Mouse (Mus musculus): ENCODE measurements around the gene P2ry6. TPM values are rescaled to one million over a fixed set of nuclear protein-coding genes. Genes with fewer than 3 reads are reported as not detected.

Gene P2ry6
- polyA plus RNA-seq, 1 experiment from 2014 or later = 2.7 TPM

- Histone ChIP-seq H3K9ac (ENCODE audit: low read depth, low read length) (no peak overlapping the region), H3K27me3 (replicated peaks; ENCODE audit: control insufficient read depth, insufficient read depth, low read length) (no peaks in the 10 kb centered on the region), H3K4me2 (ENCODE audit: low read length) (no peak overlapping the region), H3K36me3 (ENCODE audit: control insufficient read depth, insufficient read depth, low read length) (no peaks in the 10 kb centered on the region), H3K4me3 (ENCODE audit: low read length) (no peak overlapping the region), H3K4me1 (ENCODE audit: control insufficient read depth, insufficient read depth, low read depth, low read length) (no peaks in the 10 kb centered on the region), H3K9me3 (ENCODE audit: control insufficient read depth, low read length) (no peaks in the 10 kb centered on the region), H3K27ac (ENCODE audit: low read depth, low read length) (no peak overlapping the region)
- ATAC-seq = 0 out of 2 replicates have a peak, but pooled peaks have one; percentile 20
- 48% methylated on average over 2 of the region's 2 CpGs for WGBS
Measured at GRCm38 (mm10) chr7:100951903-100952302, 22.5 kb downstream of the P2ry6 start.

DNA sequence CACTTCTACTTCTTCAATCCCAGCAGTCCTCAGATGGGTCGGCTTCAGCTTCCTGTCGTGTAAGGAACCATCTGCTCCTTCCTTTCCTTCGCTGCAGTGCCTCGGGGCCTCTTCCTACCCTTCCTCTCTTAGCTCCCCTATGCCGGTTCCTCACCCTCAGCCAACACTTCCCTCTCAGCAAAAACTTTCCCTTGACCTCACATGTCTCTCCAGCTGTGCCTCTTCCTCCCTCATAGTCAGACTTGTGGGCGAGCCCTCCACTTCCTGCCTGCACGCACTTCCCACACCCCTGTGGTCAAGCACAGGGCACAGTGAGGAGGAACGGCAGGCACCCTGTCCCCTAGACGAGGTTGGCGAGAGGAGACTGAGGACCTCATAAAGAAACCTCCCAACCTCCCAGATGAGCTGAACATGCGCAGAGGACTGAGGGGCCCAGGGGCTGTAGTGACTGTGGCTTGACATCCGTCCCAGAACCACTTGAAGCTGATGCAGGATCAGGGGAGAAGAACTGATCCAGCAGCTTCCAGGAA, 23.9 kb downstream of the P2ry6 start:
- Histone ChIP-seq H3K36me3 (ENCODE audit: control insufficient read depth, insufficient read depth, low read length) (no peaks in the 10 kb centered on the region), H3K4me1 (ENCODE audit: control insufficient read depth, insufficient read depth, low read depth, low read length) (no peaks in the 10 kb centered on the region), H3K9ac (ENCODE audit: low read depth, low read length) (no peak overlapping the region), H3K27ac (ENCODE audit: low read depth, low read length) (no peak overlapping the region), H3K4me2 (ENCODE audit: low read length) (no peak overlapping the region), H3K9me3 (ENCODE audit: control insufficient read depth, low read length) (no peaks in the 10 kb centered on the region), H3K27me3 (replicated peaks; ENCODE audit: control insufficient read depth, insufficient read depth, low read length) (no peaks in the 10 kb centered on the region), H3K4me3 (ENCODE audit: low read length) (no peak overlapping the region)
- 70% methylated on average over 12 of the region's 12 CpGs for WGBS
- no peak for ATAC-seq

GRCm38 (mm10) chr7:100950031-100950430, 24.4 kb downstream of the P2ry6 start:
- ATAC-seq = no peak
- WGBS = 52% methylated on average over 5 of the region's 5 CpGs
- H3K27me3 ChIP-seq (replicated peaks; ENCODE audit: control insufficient read depth, insufficient read depth, low read length) = no peaks in the 10 kb centered on the region
- no peak overlapping the region for H3K4me2 ChIP-seq (ENCODE audit: low read length)
- no peaks in the 10 kb centered on the region for H3K9me3 ChIP-seq (ENCODE audit: control insufficient read depth, low read length)
- no peaks in the 10 kb centered on the region for H3K36me3 ChIP-seq (ENCODE audit: control insufficient read depth, insufficient read depth, low read length)
- no peak overlapping the region for H3K27ac ChIP-seq (ENCODE audit: low read depth, low read length)
- no peak overlapping the region for H3K9ac ChIP-seq (ENCODE audit: low read depth, low read length)
- H3K4me1 ChIP-seq (ENCODE audit: control insufficient read depth, insufficient read depth, low read depth, low read length) = no peaks in the 10 kb centered on the region
- no peak overlapping the region for H3K4me3 ChIP-seq (ENCODE audit: low read length)

DNA sequence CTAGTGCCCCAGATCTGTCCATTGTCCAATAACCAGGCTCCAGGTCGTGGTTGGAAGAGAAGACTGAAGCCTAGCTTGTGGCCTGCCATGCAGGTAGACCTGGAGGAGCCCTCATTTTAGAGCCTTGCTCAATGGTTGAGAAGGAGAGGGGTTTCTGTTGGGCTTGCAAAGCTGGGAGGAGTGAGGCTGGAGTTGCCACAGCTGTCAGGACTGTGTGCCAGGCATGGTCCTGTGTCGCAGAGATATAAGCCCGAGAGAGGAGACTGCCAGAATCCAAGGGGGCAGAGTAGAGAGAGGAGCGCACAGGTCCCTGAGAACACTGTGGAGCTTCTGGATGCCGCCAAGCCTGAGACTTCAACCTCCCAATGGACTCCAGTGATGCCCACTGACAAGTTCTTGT, 29.7 kb downstream of the P2ry6 start:
- H3K9ac ChIP-seq (ENCODE audit: low read depth, low read length) = no peak overlapping the region
- H3K4me2 ChIP-seq (ENCODE audit: low read length) = no peak overlapping the region
- no peaks in the 10 kb centered on the region for H3K9me3 ChIP-seq (ENCODE audit: control insufficient read depth, low read length)
- H3K27ac ChIP-seq (ENCODE audit: low read depth, low read length) = no peak overlapping the region
- no peak overlapping the region for H3K4me3 ChIP-seq (ENCODE audit: low read length)
- no peaks in the 10 kb centered on the region for H3K36me3 ChIP-seq (ENCODE audit: control insufficient read depth, insufficient read depth, low read length)
- H3K4me1 ChIP-seq (ENCODE audit: control insufficient read depth, insufficient read depth, low read depth, low read length) = peaks cover 16% of the 10 kb centered on the region
- ATAC-seq = no peak
- no peaks in the 10 kb centered on the region for H3K27me3 ChIP-seq (replicated peaks; ENCODE audit: control insufficient read depth, insufficient read depth, low read length)
- WGBS = 76% methylated on average over 5 of the region's 5 CpGs

GRCm38 (mm10) chr7:100944306-100944705, 30.1 kb downstream of the P2ry6 start:
- ATAC-seq = peak; percentile 32; the same call in 1 of the 2 replicates
- Histone ChIP-seq H3K27me3 (replicated peaks; ENCODE audit: control insufficient read depth, insufficient read depth, low read length) (no peaks in the 10 kb centered on the region), H3K9ac (ENCODE audit: low read depth, low read length) (no peak overlapping the region), H3K4me1 (ENCODE audit: control insufficient read depth, insufficient read depth, low read depth, low read length) (peaks cover 16% of the 10 kb centered on the region), H3K4me2 (ENCODE audit: low read length) (no peak overlapping the region), H3K27ac (ENCODE audit: low read depth, low read length) (no peak overlapping the region), H3K9me3 (ENCODE audit: control insufficient read depth, low read length) (no peaks in the 10 kb centered on the region), H3K36me3 (ENCODE audit: control insufficient read depth, insufficient read depth, low read length) (no peaks in the 10 kb centered on the region), H3K4me3 (ENCODE audit: low read length) (no peak overlapping the region)
- 57% methylated on average over 2 of the region's 2 CpGs for WGBS

DNA sequence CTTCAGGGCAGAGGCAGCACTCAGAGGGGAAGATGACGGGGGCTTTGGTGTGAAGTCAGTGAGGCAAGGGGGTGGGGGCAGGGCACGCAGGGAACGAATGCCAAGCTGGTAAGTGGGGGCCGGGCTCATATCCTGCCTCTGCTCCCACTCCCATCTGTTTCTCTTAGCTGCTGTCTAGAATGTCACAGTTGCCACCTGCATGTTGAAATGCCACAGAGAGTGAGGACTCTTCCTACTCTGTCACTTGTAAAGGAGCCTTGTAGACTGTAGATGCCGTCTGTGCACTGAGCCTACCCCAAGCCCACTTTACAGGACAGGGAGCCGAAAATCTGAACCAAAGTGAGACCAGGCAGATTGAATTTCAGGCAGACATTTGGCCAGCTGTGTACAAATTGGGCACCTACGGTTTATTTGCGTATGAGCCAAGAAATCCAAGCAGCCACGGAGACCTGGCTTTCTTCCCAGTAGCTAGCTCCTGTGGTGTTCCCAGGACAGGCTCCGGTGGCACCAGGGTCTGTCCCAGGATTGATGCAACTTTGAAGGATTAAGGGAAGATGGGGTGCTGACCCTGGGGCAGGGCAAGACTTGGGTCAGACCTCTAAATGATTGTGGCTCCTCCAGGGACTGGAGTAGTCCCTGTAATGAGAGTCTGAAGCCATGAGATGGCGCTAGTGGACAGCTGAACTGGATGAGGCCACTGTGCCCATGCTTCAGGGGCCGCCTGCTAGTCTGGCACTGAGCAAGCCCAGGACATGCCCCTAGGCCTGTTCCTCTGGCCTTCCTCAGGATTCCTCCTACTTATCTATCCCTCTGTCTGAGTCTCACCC, 31.4 kb downstream of the P2ry6 start:
- Histone ChIP-seq H3K9me3 (ENCODE audit: control insufficient read depth, low read length) (no peaks in the 10 kb centered on the region), H3K36me3 (ENCODE audit: control insufficient read depth, insufficient read depth, low read length) (no peaks in the 10 kb centered on the region), H3K27ac (ENCODE audit: low read depth, low read length) (peak overlapping the region; percentile 11; the same call in 1 of the 2 replicates), H3K9ac (ENCODE audit: low read depth, low read length) (0 out of 2 replicates have a peak overlapping the region, but pooled peaks have one; percentile 23), H3K4me3 (ENCODE audit: low read length) (no peak overlapping the region), H3K4me1 (ENCODE audit: control insufficient read depth, insufficient read depth, low read depth, low read length) (peaks cover 16% of the 10 kb centered on the region), H3K4me2 (ENCODE audit: low read length) (no peak overlapping the region), H3K27me3 (replicated peaks; ENCODE audit: control insufficient read depth, insufficient read depth, low read length) (no peaks in the 10 kb centered on the region)
- 29% methylated on average over 12 of the region's 12 CpGs for WGBS
- peak; percentile 60 for ATAC-seq

DNA sequence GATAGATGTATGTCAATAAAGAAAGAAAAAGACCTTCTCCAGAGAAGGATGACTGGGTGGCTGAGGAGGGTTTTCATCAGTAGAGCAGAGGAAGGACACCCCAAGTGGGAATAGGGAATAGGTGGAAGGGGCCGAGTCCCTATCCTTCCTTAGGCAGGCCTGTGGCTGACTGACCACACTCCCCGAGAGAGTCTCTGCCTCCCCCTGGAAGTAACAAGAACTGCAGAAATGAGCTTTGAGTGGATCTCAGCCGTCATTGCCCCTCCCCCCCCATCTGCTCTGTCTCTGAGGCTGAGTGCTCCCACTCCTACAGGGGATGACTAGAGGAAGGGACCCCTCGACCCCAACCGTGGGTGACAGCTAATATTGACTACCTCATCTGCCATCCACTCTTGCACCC, 33.3 kb downstream of the P2ry6 start:
- H3K4me2 ChIP-seq (ENCODE audit: low read length) = no peak overlapping the region
- 35% methylated on average over 5 of the region's 5 CpGs for WGBS
- peaks cover 16% of the 10 kb centered on the region for H3K4me1 ChIP-seq (ENCODE audit: control insufficient read depth, insufficient read depth, low read depth, low read length)
- no peak overlapping the region for H3K4me3 ChIP-seq (ENCODE audit: low read length)
- H3K27ac ChIP-seq (ENCODE audit: low read depth, low read length) = no peak overlapping the region
- ATAC-seq = no peak
- H3K9ac ChIP-seq (ENCODE audit: low read depth, low read length) = no peak overlapping the region
- no peaks in the 10 kb centered on the region for H3K27me3 ChIP-seq (replicated peaks; ENCODE audit: control insufficient read depth, insufficient read depth, low read length)
- no peaks in the 10 kb centered on the region for H3K9me3 ChIP-seq (ENCODE audit: control insufficient read depth, low read length)
- H3K36me3 ChIP-seq (ENCODE audit: control insufficient read depth, insufficient read depth, low read length) = no peaks in the 10 kb centered on the region

DNA sequence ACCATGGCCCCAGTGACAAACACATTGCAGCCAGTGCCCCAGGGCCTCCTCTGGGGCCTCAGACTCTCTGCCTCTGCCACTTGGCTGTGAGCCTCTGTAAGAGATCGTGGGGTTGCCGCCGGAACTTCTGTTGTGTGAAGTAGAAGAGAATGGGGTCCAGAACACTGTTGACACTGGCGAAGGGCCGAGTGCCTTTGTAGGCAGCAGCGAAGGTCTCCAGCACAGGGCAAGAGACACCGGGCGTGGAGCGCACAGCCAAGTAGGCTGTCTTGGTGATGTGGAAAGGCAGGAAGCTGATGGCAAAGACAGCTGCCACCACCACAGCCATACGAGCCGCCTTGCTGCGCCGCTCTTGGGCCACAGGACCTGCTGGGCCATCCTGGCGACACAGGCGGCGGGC, 36.3 kb downstream of the P2ry6 start:
- Histone ChIP-seq H3K4me2 (ENCODE audit: low read length) (no peak overlapping the region), H3K4me1 (ENCODE audit: control insufficient read depth, insufficient read depth, low read depth, low read length) (peaks cover 4% of the 10 kb centered on the region), H3K9ac (ENCODE audit: low read depth, low read length) (no peak overlapping the region), H3K27me3 (replicated peaks; ENCODE audit: control insufficient read depth, insufficient read depth, low read length) (0 out of 2 replicates have a peak, but pooled peaks cover 2% of the 10 kb centered on the region), H3K36me3 (ENCODE audit: control insufficient read depth, insufficient read depth, low read length) (no peaks in the 10 kb centered on the region), H3K4me3 (ENCODE audit: low read length) (no peak overlapping the region), H3K27ac (ENCODE audit: low read depth, low read length) (no peak overlapping the region), H3K9me3 (ENCODE audit: control insufficient read depth, low read length) (no peaks in the 10 kb centered on the region)
- WGBS = 79% methylated on average over 16 of the region's 16 CpGs
- peak; percentile 52 for ATAC-seq

DNA sequence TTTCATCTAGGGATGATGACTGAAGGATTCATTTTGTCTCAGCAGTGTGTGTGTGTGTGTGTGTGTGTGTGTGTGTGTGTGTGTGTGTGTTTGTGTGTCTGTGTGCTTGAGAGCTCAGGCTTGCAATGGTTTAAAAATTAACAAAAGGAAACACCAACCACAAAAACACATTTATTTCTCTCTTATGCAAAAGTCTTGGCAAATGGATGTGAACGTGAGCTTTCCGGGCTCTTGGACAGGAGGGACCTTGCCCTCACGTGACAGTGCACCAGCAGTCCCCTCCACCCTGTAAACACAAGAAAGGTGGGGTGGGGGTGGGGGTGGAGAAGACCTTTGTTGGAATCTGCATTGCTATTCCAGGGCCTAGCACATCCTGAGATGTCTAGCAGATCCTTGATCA, 37.0 kb downstream of the P2ry6 start:
- H3K9ac ChIP-seq (ENCODE audit: low read depth, low read length) = no peak overlapping the region
- ATAC-seq = no peak
- 0 out of 2 replicates have a peak, but pooled peaks cover 2% of the 10 kb centered on the region for H3K27me3 ChIP-seq (replicated peaks; ENCODE audit: control insufficient read depth, insufficient read depth, low read length)
- 81% methylated on average over 3 of the region's 3 CpGs for WGBS
- H3K4me1 ChIP-seq (ENCODE audit: control insufficient read depth, insufficient read depth, low read depth, low read length) = peaks cover 2% of the 10 kb centered on the region; the same call in 1 of the 2 replicates
- H3K27ac ChIP-seq (ENCODE audit: low read depth, low read length) = no peak overlapping the region
- H3K4me2 ChIP-seq (ENCODE audit: low read length) = no peak overlapping the region
- no peak overlapping the region for H3K4me3 ChIP-seq (ENCODE audit: low read length)
- H3K9me3 ChIP-seq (ENCODE audit: control insufficient read depth, low read length) = no peaks in the 10 kb centered on the region
- no peaks in the 10 kb centered on the region for H3K36me3 ChIP-seq (ENCODE audit: control insufficient read depth, insufficient read depth, low read length)
